Mouse (Mus musculus) midbrain, embryonic 16.5 days (tissue): ENCODE data around the gene Gm2022. TPM values are rescaled to one million over a fixed set of nuclear protein-coding genes. Genes with fewer than 3 reads are reported as not detected.

Experiments
- polyA plus RNA-seq: library from polyadenylated mRNA; unstranded; fragments of >200 nt; fragmentation: Nextera tagmentation; extraction: Ambion mirVana; gene quantifications from 2 replicates; pipeline ENCODE4 v1.2.1, GENCODE M21; 2015

Gm2022 gene
- polyA plus RNA-seq, 1 experiment from 2014 or later, result not detected

Other genes with a start within 250 kb of the Gm2022 start
- not detected in 2 replicates for gene Gm21319, start 119.6 kb upstream of the Gm2022 start, polyA plus RNA-seq
- gene Gm21936, start 99.9 kb upstream of the Gm2022 start, polyA plus RNA-seq, result not detected in 2 replicates
- gene BB287469, start 78.8 kb upstream of the Gm2022 start, polyA plus RNA-seq, result not detected in 2 replicates
- not detected in 2 replicates for gene Gm2001, start 53.0 kb upstream of the Gm2022 start, polyA plus RNA-seq
- gene Gm2016, start 21.3 kb upstream of the Gm2022 start, polyA plus RNA-seq, result not detected in 2 replicates
- not detected in 2 replicates for gene Gm2035, start 24.5 kb downstream of the Gm2022 start, polyA plus RNA-seq
- not detected in 2 replicates for gene Gm2042, start 58.7 kb downstream of the Gm2022 start, polyA plus RNA-seq
- gene Gm2075, start 116.5 kb downstream of the Gm2022 start, polyA plus RNA-seq, result not detected in 2 replicates
- gene Gm6803, start 123.4 kb downstream of the Gm2022 start, polyA plus RNA-seq, result not detected in 2 replicates
- not detected in 2 replicates for gene Gm2056, start 131.6 kb downstream of the Gm2022 start, polyA plus RNA-seq
- not detected in 2 replicates for gene Gm16368, start 188.3 kb downstream of the Gm2022 start, polyA plus RNA-seq